Mouse (Mus musculus) ES-E14 (cell line): ENCODE measurements around the gene Rbfox1. TPM values are rescaled to one million over a fixed set of nuclear protein-coding genes. Genes with fewer than 3 reads are reported as not detected.

ENCODE experiments used
- DNase-seq: peaks from one replicate; pipeline ENCODE4 v3.0.0-alpha.2; 2013; ENCODE audit warnings: low read depth, low spot score
- H3K27ac ChIP-seq: 2 replicates; pipeline ENCODE4 v1.5.1; 2012; ENCODE audit warnings: low read depth, mild to moderate bottlenecking, low read length, moderate library complexity, mixed read lengths; ENCODE audit not compliant: poor library complexity, insufficient read depth, severe bottlenecking
- H3K36me3 ChIP-seq: 2 replicates; pipeline ENCODE4 v1.6.1; 2012; ENCODE audit warnings: mild to moderate bottlenecking, low read length, moderate library complexity, mixed read lengths; ENCODE audit not compliant: control insufficient read depth, poor library complexity, insufficient read depth, severe bottlenecking
- H3K4me1 ChIP-seq, 2 experiments: fragments of 150-350 bp in 1 of 2; sonication (generic) in 1 of 2; 2 replicates each; pipeline ENCODE4 v1.6.1; 2012; ENCODE audit warnings: low read length in 2 of 2, mild to moderate bottlenecking in 1 of 2, mixed read lengths in 1 of 2; ENCODE audit not compliant: control insufficient read depth in 2 of 2, insufficient read depth in 2 of 2, poor library complexity in 1 of 2
- H3K4me3 ChIP-seq, 2 experiments: fragments of 150-350 bp in 1 of 2; sonication (generic) in 1 of 2; 2 replicates each; pipeline ENCODE4 v1.5.1; 2012; ENCODE audit warnings: low read length in 2 of 2, low read depth in 1 of 2, mild to moderate bottlenecking in 1 of 2, mixed read lengths in 1 of 2; ENCODE audit not compliant: insufficient read depth in 1 of 2, poor library complexity in 1 of 2, severe bottlenecking in 1 of 2
- H3K9ac ChIP-seq: 2 replicates; pipeline ENCODE4 v1.6.1; 2012; ENCODE audit warnings: low read depth, mild to moderate bottlenecking, low read length, mixed read lengths; ENCODE audit not compliant: poor library complexity, insufficient read depth, severe bottlenecking
- H3K9me3 ChIP-seq: fragments of 150-350 bp; sonication (generic); 2 replicates; pipeline ENCODE4 v1.6.1; 2012; ENCODE audit warnings: low read depth, mild to moderate bottlenecking, low read length; ENCODE audit not compliant: control insufficient read depth, insufficient read depth
- CHD2 ChIP-seq: IDR thresholded peaks from 2 replicates; pipeline ENCODE4 v1.6.1; 2014; ENCODE audit warnings: mild to moderate bottlenecking, low read depth, low read length, inconsistent platforms
- HCFC1 ChIP-seq: IDR thresholded peaks from 2 replicates; pipeline ENCODE4 v1.6.1; 2012; ENCODE audit warnings: low read length, inconsistent platforms, borderline replicate concordance; ENCODE audit not compliant: insufficient read depth
- MAFK ChIP-seq: IDR thresholded peaks from 2 replicates; pipeline ENCODE4 v1.6.1; 2014; ENCODE audit warnings: mild to moderate bottlenecking, low read depth, low read length, inconsistent platforms; ENCODE audit not compliant: insufficient read depth
- ZC3H11A ChIP-seq: IDR thresholded peaks from 2 replicates; pipeline ENCODE4 v1.6.1; 2012; ENCODE audit warnings: low read depth, mild to moderate bottlenecking, inconsistent platforms, low read length, borderline replicate concordance
- ZNF384 ChIP-seq: IDR thresholded peaks from 2 replicates; pipeline ENCODE4 v1.6.1; 2012; ENCODE audit warnings: low read depth, low read length, inconsistent platforms
- in situ Hi-C, 2 experiments: fragments of 600-800 bp; cut with MboI; formaldehyde crosslinking; loops; one replicate each; pipeline ENCODE4 v1.15.1; 2025; ENCODE audit warnings: low sequenced_read_pairs in 2 of 2, inconsistent platforms in 1 of 2; ENCODE audit not compliant: unreplicated experiment in 2 of 2
- total RNA-seq: library from RNA; depleted of rRNA; stranded (reverse); fragments of 300-350 nt; gene quantifications from 2 replicates; pipeline ENCODE4 v1.2.3, GENCODE M21; 2012

The Rbfox1 gene
- total RNA-seq, 1 experiment: 0.18 TPM

DNA sequence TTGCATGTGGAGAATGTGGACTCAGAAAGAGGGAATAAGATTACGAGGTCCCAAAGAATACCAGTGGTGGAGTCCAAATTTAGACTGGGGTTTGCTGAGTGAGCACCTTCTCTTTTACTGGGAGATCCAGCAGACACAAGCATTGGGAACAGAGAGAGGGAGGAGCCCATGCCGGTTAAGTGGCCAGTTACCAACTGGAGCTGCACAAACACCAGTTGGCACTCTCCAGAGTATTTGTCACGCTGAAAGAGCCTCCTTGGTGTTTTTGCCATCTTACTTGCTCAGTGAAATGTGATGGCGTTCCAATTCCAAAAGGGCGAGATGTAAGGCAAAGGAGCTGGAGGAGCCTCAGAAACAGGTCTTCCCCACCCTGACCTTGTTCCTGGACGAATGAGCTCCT is 1190.6 kb downstream of the Rbfox1 start:
- H3K36me3 ChIP-seq: no peaks in the 10 kb centered on the region
- no peak overlapping the region for H3K9ac ChIP-seq
- H3K9me3 ChIP-seq: no peaks in the 10 kb centered on the region
- DNase-seq: no peak
- H3K4me3 ChIP-seq: no peak overlapping the region
- TF ChIP-seq ZNF384: no peak
- TF ChIP-seq ZC3H11A: no peak
- no peak for TF ChIP-seq MAFK
- TF ChIP-seq CHD2: no peak
- no peak for TF ChIP-seq HCFC1
- H3K27ac ChIP-seq: no peak overlapping the region
- H3K4me1 ChIP-seq: peaks cover 3 to 20% of the 10 kb centered on the region in 2 experiments; a peak in 2 of 4 replicates
- in situ Hi-C loops: no loop called here

DNA sequence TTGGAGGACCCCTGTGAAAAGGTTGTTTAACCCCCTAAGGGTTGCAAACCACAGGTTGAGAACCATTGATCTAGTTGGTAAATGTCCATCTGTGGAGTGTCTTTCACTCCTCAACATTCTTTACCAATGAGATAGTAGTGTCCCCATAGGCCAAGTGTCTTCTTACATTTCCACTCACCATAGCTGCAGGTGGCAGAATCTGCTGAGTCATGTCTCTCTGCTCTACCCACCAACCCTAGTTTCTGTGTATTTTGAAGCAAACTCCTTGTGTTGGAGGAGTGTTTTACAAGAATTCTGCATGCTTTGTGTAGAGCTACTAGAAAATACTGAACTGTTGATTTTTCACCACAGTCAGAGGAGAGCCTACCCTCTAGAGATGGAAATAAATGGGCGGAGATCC is 1191.2 kb downstream of the Rbfox1 start:
- no peak for DNase-seq
- in situ Hi-C loops: no loop called here
- TF ChIP-seq HCFC1: no peak
- peak; percentile 88 for TF ChIP-seq MAFK
- no peak for TF ChIP-seq ZC3H11A
- no peak for TF ChIP-seq CHD2
- Histone ChIP-seq H3K27ac (no peak overlapping the region; the same call in 1 of the 2 replicates), H3K4me1 (peaks cover 3 to 25% of the 10 kb centered on the region in 2 experiments; a peak in 2 of 4 replicates), H3K9ac (no peak overlapping the region), H3K9me3 (no peaks in the 10 kb centered on the region), H3K4me3 (no peak overlapping the region), H3K36me3 (no peaks in the 10 kb centered on the region)

DNA sequence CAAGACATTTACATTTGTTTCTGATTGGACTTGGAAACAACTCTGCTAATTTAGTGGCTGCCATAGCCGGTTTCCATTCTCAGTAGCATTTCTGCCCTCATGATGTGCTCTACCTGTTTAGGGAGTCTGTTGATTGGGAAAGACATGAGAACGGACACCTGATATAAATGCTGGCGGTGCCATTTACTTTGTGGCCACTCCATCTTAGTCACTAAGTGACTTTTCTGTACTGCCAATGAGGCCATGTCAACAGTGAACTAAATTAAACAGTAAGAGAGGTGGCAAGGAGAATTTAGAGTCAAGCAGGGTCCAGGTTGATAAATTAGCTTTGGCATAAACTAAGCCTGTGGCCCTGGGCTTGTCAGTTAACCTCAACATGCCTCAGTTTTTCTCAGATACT is 1191.6 kb downstream of the Rbfox1 start:
- in situ Hi-C loops: no loop called here

DNA sequence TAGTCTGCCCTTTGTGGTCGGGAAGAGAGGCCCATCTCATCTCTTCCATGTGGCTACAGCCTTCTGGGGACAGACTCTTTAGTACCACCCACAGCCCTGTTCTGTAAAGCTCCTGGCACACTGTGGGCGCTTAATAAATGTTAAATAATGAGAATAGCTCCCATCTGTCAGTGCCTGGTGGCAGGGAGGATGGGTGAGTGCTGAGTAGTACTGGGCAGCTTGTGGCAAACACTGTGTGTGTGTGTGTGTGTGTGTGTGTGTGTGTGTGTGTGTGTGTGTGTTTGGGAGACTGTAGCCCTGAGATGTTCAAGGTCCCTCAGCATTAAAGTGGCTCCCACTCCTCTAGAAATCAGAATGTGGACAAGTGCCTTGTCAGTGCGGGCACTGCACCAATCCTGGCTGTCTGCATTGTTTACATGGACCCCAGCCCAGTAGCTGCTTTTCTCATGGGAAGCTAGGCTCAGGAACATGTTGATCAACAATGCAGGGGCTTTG is 1196.0 kb downstream of the Rbfox1 start:
- TF ChIP-seq HCFC1 (no peak), ZNF384 (no peak), MAFK (no peak), ZC3H11A (no peak), CHD2 (no peak)
- H3K27ac ChIP-seq: peak overlapping the region; percentile 40; the same call in 1 of the 2 replicates
- in situ Hi-C loops: no loop called here

More for the DNA sequence above, 1191.6 kb downstream of the Rbfox1 start:
- H3K36me3 ChIP-seq: no peaks in the 10 kb centered on the region
- no peak overlapping the region for H3K27ac ChIP-seq
- no peak for DNase-seq
- TF ChIP-seq CHD2 (no peak), MAFK (no peak), ZC3H11A (no peak), HCFC1 (no peak), ZNF384 (no peak)
- H3K4me3 ChIP-seq: no peak overlapping the region
- H3K4me1 ChIP-seq: peaks cover 3 to 26% of the 10 kb centered on the region in 2 experiments; a peak in 2 of 4 replicates
- H3K9ac ChIP-seq: no peak overlapping the region
- no peaks in the 10 kb centered on the region for H3K9me3 ChIP-seq

More for the DNA sequence above, 1196.0 kb downstream of the Rbfox1 start:
- no peaks in the 10 kb centered on the region for H3K9me3 ChIP-seq
- no peak overlapping the region for H3K4me3 ChIP-seq
- no peak overlapping the region for H3K9ac ChIP-seq
- DNase-seq: no peak
- H3K36me3 ChIP-seq: no peaks in the 10 kb centered on the region
- H3K4me1 ChIP-seq: peaks cover 3 to 15% of the 10 kb centered on the region in 2 experiments; a peak in 1 of 4 replicates
